Mouse (Mus musculus) spleen, adult 12 weeks (tissue): ENCODE results near the gene Kcnq2.

ENCODE experiments used
- DNase-seq: peaks from one replicate; pipeline ENCODE4 v3.0.0; 2022; ENCODE audit warnings: low spot score

Kcnq2 gene

GRCm38 (mm10) chr2:181147546-181148317 is 12.6 kb upstream of the Kcnq2 start:
- no peak for DNase-seq

- DNase-seq = no peak
Observed at GRCm38 (mm10) chr2:181146976-181147545, 12.0 kb upstream of the Kcnq2 start.

GRCm38 (mm10) chr2:181144675-181145074 is 9.6 kb upstream of the Kcnq2 start:
- no peak for DNase-seq

- no peak for DNase-seq
Observed at GRCm38 (mm10) chr2:181143509-181144276, 8.6 kb upstream of the Kcnq2 start.

DNA sequence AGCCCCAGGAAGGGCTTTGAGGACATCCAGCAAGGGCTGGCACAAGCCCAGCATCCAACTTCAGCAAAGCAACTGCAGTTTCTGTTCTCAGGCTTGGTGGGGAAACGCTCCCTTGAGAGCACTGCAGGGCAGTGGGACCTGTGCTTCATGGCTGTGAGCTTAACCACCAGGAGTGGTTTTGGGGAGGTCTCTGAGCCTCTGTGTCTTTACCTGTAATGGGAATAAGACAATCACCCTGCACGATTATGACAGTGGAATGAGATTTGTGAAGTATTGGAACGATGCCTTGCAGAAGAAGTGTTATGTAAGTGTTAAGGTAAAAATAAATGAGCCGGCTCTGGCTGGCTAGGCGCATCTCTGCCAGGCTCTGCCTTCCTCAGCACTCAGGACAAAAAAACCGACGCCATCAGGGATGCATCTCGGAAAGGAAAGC is 7.6 kb upstream of the Kcnq2 start:
- DNase-seq = no peak

GRCm38 (mm10) chr2:181139641-181140193 is 4.6 kb upstream of the Kcnq2 start:
- no peak for DNase-seq

- DNase-seq = no peak
Observed at GRCm38 (mm10) chr2:181136934-181137333, 1.8 kb upstream of the Kcnq2 start.

DNA sequence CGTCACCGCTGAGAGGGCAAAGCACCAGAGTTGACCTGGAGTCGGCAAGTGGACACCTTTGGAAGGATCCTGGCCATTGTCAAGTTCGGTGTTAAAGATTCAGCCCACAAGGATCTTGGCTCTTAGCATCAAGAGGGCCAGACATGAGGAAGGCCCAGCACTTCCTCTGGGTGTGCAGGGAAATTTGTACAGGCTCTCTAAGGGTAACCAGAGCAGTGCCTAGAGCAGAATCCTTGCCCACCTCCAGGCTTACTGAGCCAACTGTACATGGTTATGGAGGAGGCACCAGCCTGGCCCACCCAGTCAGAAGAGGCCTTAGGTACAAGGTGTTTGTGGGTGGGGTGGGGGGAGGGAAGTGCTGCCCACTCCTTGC is 332 bp upstream of the Kcnq2 start:
- no peak for DNase-seq

DNA sequence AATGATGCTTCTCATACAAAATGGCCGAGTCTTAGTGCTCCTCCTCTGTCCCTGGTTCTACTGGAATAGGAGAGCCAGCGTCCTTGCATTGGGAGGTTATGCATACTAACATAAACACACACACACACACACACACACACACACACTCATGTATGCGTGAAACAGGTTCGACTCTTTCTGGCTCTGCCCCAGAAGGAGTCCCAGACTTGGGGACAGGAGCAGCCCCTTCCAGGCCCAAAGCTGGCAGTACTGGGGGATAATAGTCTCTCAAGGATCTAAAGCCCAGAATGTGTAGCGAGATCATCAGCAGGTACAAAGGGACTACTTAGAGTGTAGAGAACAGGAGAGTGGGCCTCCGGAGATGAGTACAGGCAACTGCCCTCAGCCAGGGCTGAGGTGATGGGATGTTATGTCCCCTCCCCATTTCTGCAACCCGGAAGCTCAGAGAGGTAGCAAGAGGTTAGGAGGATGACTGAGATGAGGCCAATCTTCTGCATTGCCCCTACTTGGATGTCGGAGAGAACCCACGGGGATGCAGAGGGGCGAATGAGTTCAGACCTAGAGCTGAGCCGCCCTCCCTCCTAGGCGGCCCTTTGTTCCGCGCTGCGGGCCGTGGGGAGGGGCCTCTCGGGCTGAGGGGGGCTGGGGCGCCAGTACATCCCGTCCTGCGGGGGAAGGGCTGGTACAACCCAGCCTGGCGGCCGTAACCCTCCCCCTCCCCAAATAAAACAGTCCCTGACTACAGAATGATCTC is 1.1 kb downstream of the Kcnq2 start:
- DNase-seq = no peak

GRCm38 (mm10) chr2:181130245-181130644 is 4.9 kb downstream of the Kcnq2 start:
- no peak for DNase-seq

- DNase-seq = no peak
Observed at GRCm38 (mm10) chr2:181128963-181129362, 6.1 kb downstream of the Kcnq2 start.

- DNase-seq = no peak
Observed at GRCm38 (mm10) chr2:181127786-181128185, 7.3 kb downstream of the Kcnq2 start.

DNA sequence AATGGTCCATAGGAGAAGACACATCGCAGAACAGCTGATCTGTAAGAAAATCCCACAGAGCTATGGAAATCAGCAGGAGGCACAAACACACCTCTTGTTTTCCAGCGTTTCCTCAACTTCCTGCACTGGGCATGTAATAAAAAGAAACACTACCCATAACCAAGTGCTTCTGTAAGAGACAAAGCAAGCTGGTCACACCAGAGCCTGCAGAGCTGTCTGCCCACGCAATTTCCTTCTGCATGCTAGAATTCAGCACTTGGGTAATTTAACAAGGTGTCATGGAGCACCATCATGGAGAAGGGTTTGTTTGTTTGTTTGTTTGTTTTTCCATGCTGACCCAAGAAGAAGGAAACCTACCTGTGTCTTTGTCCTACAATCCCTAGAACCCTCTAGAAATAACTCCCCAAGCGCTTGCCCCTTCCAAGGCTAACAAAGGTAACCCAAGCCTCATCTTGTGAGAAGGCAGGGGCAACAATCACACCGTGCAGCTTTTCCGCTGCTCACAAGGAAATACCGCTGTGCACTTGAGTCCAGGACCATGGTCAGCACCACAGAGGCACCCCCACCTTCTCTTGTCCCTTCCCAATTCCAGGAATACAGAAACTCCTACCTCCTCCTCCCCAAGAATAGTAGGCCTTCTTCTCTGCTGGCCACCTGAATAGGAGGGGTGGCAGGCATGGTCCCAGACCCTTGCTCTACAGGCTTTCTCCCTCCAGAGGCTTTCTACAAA is 9.2 kb downstream of the Kcnq2 start:
- no peak for DNase-seq

GRCm38 (mm10) chr2:181122642-181123041 is 12.5 kb downstream of the Kcnq2 start:
- DNase-seq = no peak

- no peak for DNase-seq
Observed at GRCm38 (mm10) chr2:181120922-181121449, 14.1 kb downstream of the Kcnq2 start.

DNA sequence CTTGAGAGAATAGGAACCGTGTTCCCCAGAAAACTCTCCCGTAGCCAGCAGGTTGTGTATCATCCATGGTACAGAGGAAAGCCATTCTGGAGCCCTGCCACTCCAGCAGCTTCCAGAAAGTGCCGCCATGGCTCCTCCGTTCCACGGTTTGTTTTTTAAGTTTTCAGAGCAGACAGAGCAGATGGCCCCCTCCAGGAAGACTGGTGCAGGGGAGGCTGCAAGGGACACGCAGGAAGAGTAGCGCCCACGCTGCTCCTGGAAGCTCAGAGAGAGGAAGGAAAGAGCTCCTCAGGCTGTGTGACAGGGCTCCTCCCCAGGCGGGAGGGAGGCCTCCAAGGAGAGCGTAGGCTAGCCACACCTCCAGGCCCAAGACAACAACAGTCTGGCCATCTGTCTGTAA is 15.1 kb downstream of the Kcnq2 start:
- DNase-seq = no peak

GRCm38 (mm10) chr2:181116436-181116835 is 18.7 kb downstream of the Kcnq2 start:
- no peak for DNase-seq

DNA sequence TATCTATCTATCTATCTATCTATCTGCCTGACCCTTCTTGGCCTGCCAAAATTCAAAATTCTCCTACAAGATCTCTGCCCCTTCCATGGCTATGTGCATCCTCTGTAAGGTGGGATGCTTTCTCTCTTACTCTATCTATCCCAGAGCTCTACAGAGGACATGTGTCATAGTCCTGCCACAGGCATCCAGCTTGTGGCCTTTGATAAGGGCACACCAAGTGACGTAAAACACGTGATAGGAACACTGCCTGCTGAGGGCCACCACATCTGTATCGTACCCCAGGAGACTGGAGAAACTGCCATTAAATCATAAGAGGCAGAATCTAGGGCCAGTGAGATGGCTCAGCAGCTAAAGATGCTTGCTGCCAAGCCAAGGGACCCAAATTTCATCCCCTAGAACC is 19.7 kb downstream of the Kcnq2 start:
- DNase-seq = no peak

DNA sequence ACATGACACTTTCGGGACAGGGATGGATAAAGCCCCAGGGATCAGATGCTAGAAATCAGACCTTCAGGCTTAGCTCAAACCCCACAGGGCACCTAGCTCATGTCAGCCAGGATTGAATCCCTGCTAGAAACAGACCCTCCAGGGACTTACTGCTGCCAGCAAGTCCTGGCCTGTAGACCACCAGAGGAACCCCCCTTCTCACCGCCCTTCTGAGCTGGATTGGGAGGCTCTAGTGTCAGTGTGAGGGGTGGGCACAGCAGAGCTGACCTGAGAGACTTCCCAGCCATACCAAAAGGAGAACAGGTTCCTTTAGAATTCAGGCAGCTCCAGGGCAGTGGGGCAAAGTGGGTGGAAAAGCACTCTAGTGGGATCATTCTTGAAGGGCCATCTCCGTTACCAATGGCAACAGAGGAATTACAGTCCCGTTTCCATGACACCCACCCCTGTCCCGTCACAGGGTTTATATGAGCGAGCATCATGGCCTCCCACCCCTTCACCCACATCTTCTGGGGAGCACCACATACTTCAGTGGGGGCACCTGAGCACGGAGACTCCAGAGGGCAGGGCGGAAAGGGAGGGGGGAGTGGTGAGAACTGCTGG is 21.2 kb downstream of the Kcnq2 start:
- DNase-seq = no peak

DNA sequence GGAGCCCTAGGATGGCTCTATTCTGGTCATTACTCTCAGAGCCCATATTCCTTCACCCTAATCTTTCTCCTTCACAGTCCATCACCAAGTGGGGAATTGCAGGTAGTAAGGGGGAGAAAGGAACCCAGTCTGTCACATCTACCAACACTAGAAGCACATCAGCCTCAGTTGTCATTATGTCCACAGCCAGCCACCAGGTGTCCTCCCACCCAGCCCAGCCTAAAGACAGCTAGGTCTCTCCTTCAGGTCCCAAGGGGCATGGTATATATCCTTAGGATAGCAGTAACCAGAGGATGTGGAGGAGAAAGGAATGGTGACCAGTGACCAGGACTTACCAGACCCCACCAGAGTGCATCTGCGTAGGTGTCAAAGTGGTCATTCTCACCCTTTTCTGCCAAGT is 23.4 kb downstream of the Kcnq2 start:
- no peak for DNase-seq

DNA sequence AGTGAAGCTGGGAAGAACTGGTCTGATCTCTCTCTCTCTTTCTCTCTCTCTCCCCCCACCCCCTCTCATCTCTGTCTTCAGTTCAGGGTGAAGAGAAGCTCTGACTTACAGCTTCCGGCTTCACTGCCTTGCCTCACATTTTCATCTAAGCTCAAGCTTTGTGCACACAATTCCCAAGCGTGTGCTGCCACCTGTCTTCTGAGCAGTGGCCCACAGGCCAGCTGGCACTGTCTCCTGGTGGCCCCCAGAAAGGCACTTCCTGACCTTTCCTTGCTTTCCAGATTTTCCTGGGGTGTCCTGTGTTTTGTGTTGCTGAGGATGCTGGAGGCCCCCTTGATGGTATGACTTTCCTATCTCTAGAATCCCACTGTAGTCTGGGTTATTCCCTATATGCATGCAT is 31.0 kb downstream of the Kcnq2 start:
- no peak for DNase-seq
